Mouse (Mus musculus) forebrain, embryonic 12.5 days (tissue): ENCODE results near the gene Gpr18. TPM values are rescaled to one million over a fixed set of nuclear protein-coding genes. Genes with fewer than 3 reads are reported as not detected.

Source experiments
- ATAC-seq: fragments of 200-750 bp; cut with Nextera tagmentation; 2 replicates; pipeline ENCODE4 v1.8.0; 2017; ENCODE audit warnings: moderate TSS enrichment; ENCODE audit not compliant: low FRiP score
- H3K27ac ChIP-seq: fragments of 300-500 bp; sonication (generic); 2 replicates; pipeline ENCODE4 v1.5.1; 2016; ENCODE audit warnings: mild to moderate bottlenecking
- H3K27me3 ChIP-seq: fragments of 300-500 bp; sonication (generic); 2 replicates; pipeline ENCODE4 v1.6.1; 2016; ENCODE audit warnings: mild to moderate bottlenecking
- H3K36me3 ChIP-seq: fragments of 300-500 bp; sonication (generic); replicated peaks from 2 replicates; pipeline ENCODE4 v1.6.1; 2016; ENCODE audit warnings: mild to moderate bottlenecking
- H3K4me1 ChIP-seq: fragments of 300-500 bp; sonication (generic); 2 replicates; pipeline ENCODE4 v1.6.1; 2016
- H3K4me2 ChIP-seq: fragments of 300-500 bp; sonication (generic); 2 replicates; pipeline ENCODE4 v1.6.1; 2016; ENCODE audit warnings: mild to moderate bottlenecking, moderate library complexity
- H3K4me3 ChIP-seq: fragments of 300-500 bp; sonication (generic); replicated peaks from 2 replicates; pipeline ENCODE4 v1.5.1; 2016; ENCODE audit warnings: mild to moderate bottlenecking
- H3K9ac ChIP-seq: fragments of 300-500 bp; sonication (generic); 2 replicates; pipeline ENCODE4 v1.6.1; 2016; ENCODE audit warnings: mild to moderate bottlenecking
- H3K9me3 ChIP-seq: fragments of 300-500 bp; sonication (generic); 2 replicates; pipeline ENCODE4 v1.6.1; 2016
- WGBS: fragments of 180-500 bp; shearing (Covaris S2); methylation state at CpG from one replicate; pipeline ENCODE4 v1.1.7; 2016; 5-methylcytosine and 5-hydroxymethylcytosine counted together
- polyA plus RNA-seq: library from polyadenylated mRNA; unstranded; fragments of >200 nt; fragmentation: Nextera tagmentation; extraction: Ambion mirVana; gene quantifications from 2 replicates; pipeline ENCODE4 v1.2.1, GENCODE M21; 2016

Gene Gpr18
- polyA plus RNA-seq, 1 experiment from 2014 or later, result 0.20 TPM

GRCm38 (mm10) chr14:121896126-121897090 lies 19.2 kb downstream of the Gpr18 start:
- ATAC-seq, result no peak
- Histone ChIP-seq H3K4me2 (no peak overlapping the region), H3K36me3 (no peaks in the 10 kb centered on the region), H3K9me3 (no peaks in the 10 kb centered on the region), H3K4me1 (no peaks in the 10 kb centered on the region), H3K27me3 (no peaks in the 10 kb centered on the region), H3K4me3 (no peak overlapping the region), H3K9ac (no peak overlapping the region), H3K27ac (no peak overlapping the region)
- WGBS, result 73% methylated on average over 6 of the region's 6 CpGs

DNA sequence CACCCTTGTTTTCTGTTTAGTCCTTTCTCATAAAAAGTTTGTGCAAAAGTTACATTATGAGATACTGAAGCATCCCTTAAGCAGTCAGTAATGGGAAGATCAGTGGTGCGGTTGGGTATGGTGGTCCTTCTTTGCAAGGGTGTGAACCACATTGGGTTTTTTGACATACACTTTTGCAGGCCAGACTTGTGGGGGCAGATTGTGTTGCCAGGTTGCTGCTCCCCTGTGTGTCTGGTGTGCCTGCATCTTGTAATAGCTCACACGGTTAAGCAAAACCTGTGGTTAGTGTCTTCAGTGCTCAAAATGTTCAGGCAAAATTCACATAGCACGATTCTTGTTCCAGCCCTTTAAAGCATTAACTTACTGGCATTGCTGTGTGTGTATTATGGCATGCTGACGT lies 20.3 kb downstream of the Gpr18 start:
- ATAC-seq, result no peak
- no peak overlapping the region for H3K9ac ChIP-seq
- no peaks in the 10 kb centered on the region for H3K27me3 ChIP-seq
- no peak overlapping the region for H3K4me3 ChIP-seq
- no peak overlapping the region for H3K27ac ChIP-seq
- 91% methylated on average over 4 of the region's 4 CpGs for WGBS
- H3K4me1 ChIP-seq, result no peaks in the 10 kb centered on the region
- H3K36me3 ChIP-seq, result no peaks in the 10 kb centered on the region; the same call in 1 of the 2 replicates
- no peak overlapping the region for H3K4me2 ChIP-seq
- H3K9me3 ChIP-seq, result no peaks in the 10 kb centered on the region

GRCm38 (mm10) chr14:121894511-121895135 lies 21.0 kb downstream of the Gpr18 start:
- no peak overlapping the region for H3K4me3 ChIP-seq
- no peak for ATAC-seq
- no peak overlapping the region for H3K27ac ChIP-seq
- no peaks in the 10 kb centered on the region for H3K4me1 ChIP-seq
- H3K4me2 ChIP-seq, result no peak overlapping the region
- H3K36me3 ChIP-seq, result no peaks in the 10 kb centered on the region; the same call in 1 of the 2 replicates
- 81% methylated on average over 5 of the region's 5 CpGs for WGBS
- no peaks in the 10 kb centered on the region for H3K27me3 ChIP-seq
- no peaks in the 10 kb centered on the region for H3K9me3 ChIP-seq
- no peak overlapping the region for H3K9ac ChIP-seq

- no peak overlapping the region for H3K4me2 ChIP-seq
- H3K4me3 ChIP-seq, result no peak overlapping the region
- ATAC-seq, result no peak
- no peak overlapping the region for H3K27ac ChIP-seq
- H3K9ac ChIP-seq, result no peak overlapping the region
- H3K36me3 ChIP-seq, result no peaks in the 10 kb centered on the region; the same call in 1 of the 2 replicates
- no peaks in the 10 kb centered on the region for H3K4me1 ChIP-seq
- H3K27me3 ChIP-seq, result no peaks in the 10 kb centered on the region
- no peaks in the 10 kb centered on the region for H3K9me3 ChIP-seq
- WGBS, result 93% methylated on average over 6 of the region's 6 CpGs
Observed at GRCm38 (mm10) chr14:121893747-121894146, 21.8 kb downstream of the Gpr18 start.

GRCm38 (mm10) chr14:121884150-121884797 lies 31.3 kb downstream of the Gpr18 start:
- H3K27me3 ChIP-seq, result no peaks in the 10 kb centered on the region
- H3K4me2 ChIP-seq, result no peak overlapping the region
- H3K36me3 ChIP-seq, result peaks cover 10% of the 10 kb centered on the region; the same call in 1 of the 2 replicates
- H3K9ac ChIP-seq, result no peak overlapping the region
- H3K9me3 ChIP-seq, result no peaks in the 10 kb centered on the region
- no peak overlapping the region for H3K27ac ChIP-seq
- H3K4me1 ChIP-seq, result peaks cover 19% of the 10 kb centered on the region
- WGBS, result 80% methylated on average over 6 of the region's 6 CpGs
- ATAC-seq, result no peak
- H3K4me3 ChIP-seq, result no peak overlapping the region

- no peak overlapping the region for H3K4me3 ChIP-seq
- WGBS, result 85% methylated on average over 7 of the region's 7 CpGs
- no peak overlapping the region for H3K9ac ChIP-seq
- H3K4me1 ChIP-seq, result peaks cover 29% of the 10 kb centered on the region
- H3K27ac ChIP-seq, result 0 out of 2 replicates have a peak overlapping the region, but pooled peaks have one; percentile 26
- no peak overlapping the region for H3K4me2 ChIP-seq
- no peak for ATAC-seq
- H3K27me3 ChIP-seq, result no peaks in the 10 kb centered on the region
- H3K9me3 ChIP-seq, result no peaks in the 10 kb centered on the region
- peaks cover 10% of the 10 kb centered on the region; the same call in 1 of the 2 replicates for H3K36me3 ChIP-seq
Observed at GRCm38 (mm10) chr14:121881211-121881610, 34.4 kb downstream of the Gpr18 start.

DNA sequence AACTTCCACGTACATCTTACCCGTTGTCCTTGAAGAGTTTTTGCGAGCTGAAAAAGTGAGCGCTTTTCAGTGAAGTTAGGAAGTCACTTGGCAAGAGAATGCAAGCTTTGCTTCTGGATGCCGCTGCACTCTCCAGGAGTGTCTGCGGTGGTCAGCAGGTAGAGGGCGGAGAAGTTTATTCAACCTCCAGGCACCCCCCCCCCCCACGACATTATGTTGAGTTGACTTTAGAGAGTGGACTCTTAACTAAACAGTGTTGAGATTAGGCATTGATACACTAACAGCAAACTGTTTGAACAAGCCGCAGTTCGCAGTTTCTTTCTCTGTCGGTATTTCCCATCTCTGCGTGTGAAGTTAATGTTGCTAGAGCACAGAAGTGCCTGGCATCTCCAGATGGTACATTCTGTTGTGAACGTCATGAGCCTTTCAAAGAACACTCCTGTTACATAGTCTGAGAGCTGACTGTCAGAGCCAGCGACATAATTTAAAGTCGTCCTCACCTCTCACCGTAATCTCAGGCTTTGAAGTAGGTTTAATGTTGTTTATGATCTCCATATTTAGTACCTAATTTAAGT lies 36.2 kb downstream of the Gpr18 start:
- H3K9ac ChIP-seq, result peak overlapping the region; percentile 95
- WGBS, result 24% methylated on average over 16 of the region's 16 CpGs
- ATAC-seq, result no peak

GRCm38 (mm10) chr14:121878859-121879206 lies 36.7 kb downstream of the Gpr18 start:
- WGBS, result 0% methylated on average over 25 of the region's 27 CpGs
- ATAC-seq, result no peak
- Histone ChIP-seq H3K4me1 (peaks cover 29% of the 10 kb centered on the region), H3K27me3 (peaks cover 4% of the 10 kb centered on the region; the same call in 1 of the 2 replicates), H3K27ac (peak overlapping the region; percentile 93; the same call in 1 of the 2 replicates), H3K4me3 (peak overlapping the region; percentile 86), H3K36me3 (0 out of 2 replicates have a peak, but pooled peaks cover 3% of the 10 kb centered on the region), H3K9ac (peak overlapping the region; percentile 95), H3K9me3 (no peaks in the 10 kb centered on the region), H3K4me2 (peak overlapping the region; percentile 89)

More for the DNA sequence above, 36.2 kb downstream of the Gpr18 start:
- H3K4me2 ChIP-seq, result peak overlapping the region; percentile 89
- H3K9me3 ChIP-seq, result no peaks in the 10 kb centered on the region
- peaks cover 29% of the 10 kb centered on the region for H3K4me1 ChIP-seq
- peaks cover 4% of the 10 kb centered on the region; the same call in 1 of the 2 replicates for H3K27me3 ChIP-seq
- 0 out of 2 replicates have a peak, but pooled peaks cover 3% of the 10 kb centered on the region for H3K36me3 ChIP-seq
- H3K4me3 ChIP-seq, result peak overlapping the region; percentile 86
- no peak overlapping the region for H3K27ac ChIP-seq

GRCm38 (mm10) chr14:121878176-121878858 lies 37.3 kb downstream of the Gpr18 start, which contains the start of gene Ubac2:
Gene Ubac2, plus strand, starts transcription at chr14:121878620.
- WGBS, result under 1% methylated on average over 55 of the region's 61 CpGs
- peak within 1 kb of the TSS; percentile 93 for H3K27ac ChIP-seq
- H3K4me2 ChIP-seq, result peak within 1 kb of the TSS; percentile 89
- 0 out of 2 replicates have a peak, but pooled peaks cover 3% of the 10 kb centered on the region for H3K36me3 ChIP-seq
- H3K27me3 ChIP-seq, result peaks cover 4% of the 10 kb centered on the region; the same call in 1 of the 2 replicates
- peak within 1 kb of the TSS; percentile 86 for H3K4me3 ChIP-seq
- ATAC-seq, result peak; percentile 99
- H3K9me3 ChIP-seq, result no peaks in the 10 kb centered on the region
- H3K9ac ChIP-seq, result peak within 1 kb of the TSS; percentile 95
- peaks cover 29% of the 10 kb centered on the region for H3K4me1 ChIP-seq

DNA sequence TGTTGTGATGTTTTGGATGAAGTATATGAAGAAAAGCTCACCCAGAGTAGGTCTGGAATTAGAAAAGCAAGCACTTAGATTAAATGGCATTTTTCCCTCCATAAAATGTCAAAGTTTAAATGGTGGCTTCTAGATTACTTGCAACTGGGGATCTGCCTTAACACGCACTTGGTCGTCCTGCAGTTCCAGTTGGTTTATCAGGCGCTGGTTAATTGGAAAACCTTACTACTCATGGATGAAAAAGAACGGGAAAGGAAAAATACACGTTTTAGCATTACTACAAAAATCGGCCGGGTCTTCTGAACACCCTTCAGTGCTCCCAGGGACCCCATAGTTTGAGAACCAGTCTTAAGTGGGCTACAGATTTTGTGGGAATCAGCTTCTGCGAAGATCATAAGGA lies 37.9 kb downstream of the Gpr18 start:
- peak overlapping the region; percentile 89 for H3K4me2 ChIP-seq
- H3K4me1 ChIP-seq, result peaks cover 29% of the 10 kb centered on the region
- H3K36me3 ChIP-seq, result 0 out of 2 replicates have a peak, but pooled peaks cover 3% of the 10 kb centered on the region
- H3K27ac ChIP-seq, result peak overlapping the region; percentile 93; the same call in 1 of the 2 replicates
- WGBS, result 35% methylated on average over 8 of the region's 8 CpGs
- peak overlapping the region; percentile 86 for H3K4me3 ChIP-seq
- no peaks in the 10 kb centered on the region for H3K9me3 ChIP-seq
- ATAC-seq, result no peak
- peaks cover 4% of the 10 kb centered on the region; the same call in 1 of the 2 replicates for H3K27me3 ChIP-seq
- peak overlapping the region; percentile 95 for H3K9ac ChIP-seq

- no peak for ATAC-seq
- Histone ChIP-seq H3K4me1 (peaks cover 29% of the 10 kb centered on the region), H3K4me3 (no peak overlapping the region), H3K36me3 (0 out of 2 replicates have a peak, but pooled peaks cover 3% of the 10 kb centered on the region), H3K27me3 (peaks cover 4% of the 10 kb centered on the region; the same call in 1 of the 2 replicates), H3K27ac (no peak overlapping the region), H3K9me3 (no peaks in the 10 kb centered on the region), H3K9ac (no peak overlapping the region), H3K4me2 (no peak overlapping the region)
- 88% methylated on average over 2 of the region's 2 CpGs for WGBS
Observed at GRCm38 (mm10) chr14:121876860-121877259, 38.7 kb downstream of the Gpr18 start.
